Mouse (Mus musculus) cerebellum, adult (tissue): Measurements from ENCODE around the gene Uvrag.

Experiments used
- ATAC-seq: cut with Nextera tagmentation; 2 replicates; pipeline ENCODE4 v1.9.2; 2017; ENCODE audit warnings: mild to moderate bottlenecking, moderate library complexity, mixed read lengths; ENCODE audit not compliant: insufficient number of reproducible peaks, low FRiP score, low TSS enrichment

Gene Uvrag

DNA sequence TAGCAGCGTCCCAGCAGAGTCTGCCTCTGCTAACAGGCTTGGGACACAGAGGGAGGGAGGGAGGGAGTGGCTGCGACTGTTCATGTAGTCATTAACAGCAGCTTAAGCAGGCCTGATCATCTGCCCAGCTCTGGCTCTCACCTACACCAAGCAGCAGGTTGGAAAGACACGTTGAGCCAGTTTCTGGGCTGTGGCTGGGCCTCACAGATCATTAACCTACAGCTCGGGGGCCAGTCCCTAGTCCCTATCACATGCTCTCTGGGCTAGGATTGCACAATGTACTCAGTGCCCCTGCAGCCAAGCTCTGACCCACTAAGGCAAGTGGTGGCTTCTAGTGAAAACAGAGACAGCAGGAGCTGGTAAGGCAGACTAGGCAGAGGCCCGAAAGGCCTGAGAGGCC, 27.0 kb upstream of the Uvrag start:
- ATAC-seq, result no peak

DNA sequence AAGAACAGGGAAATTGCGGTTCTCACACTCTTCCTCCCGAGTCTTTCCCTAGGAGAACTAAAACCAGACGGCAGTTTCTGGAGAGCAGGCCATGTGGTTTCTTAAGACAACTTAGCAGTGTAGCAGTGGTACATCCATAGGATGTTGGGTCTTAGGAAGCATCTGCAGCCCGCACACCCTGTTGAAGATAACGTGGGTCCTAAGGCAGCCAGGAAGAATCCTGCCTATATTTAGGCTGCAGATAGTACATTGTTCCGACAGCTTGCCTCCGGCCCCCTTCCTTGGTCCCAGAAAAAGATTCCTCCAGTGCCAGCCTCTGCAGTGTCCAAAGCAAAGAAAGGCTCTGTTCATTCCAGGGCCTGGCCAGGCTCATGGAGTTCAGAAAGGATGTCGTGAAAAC, 25.2 kb upstream of the Uvrag start:
- ATAC-seq, result no peak

DNA sequence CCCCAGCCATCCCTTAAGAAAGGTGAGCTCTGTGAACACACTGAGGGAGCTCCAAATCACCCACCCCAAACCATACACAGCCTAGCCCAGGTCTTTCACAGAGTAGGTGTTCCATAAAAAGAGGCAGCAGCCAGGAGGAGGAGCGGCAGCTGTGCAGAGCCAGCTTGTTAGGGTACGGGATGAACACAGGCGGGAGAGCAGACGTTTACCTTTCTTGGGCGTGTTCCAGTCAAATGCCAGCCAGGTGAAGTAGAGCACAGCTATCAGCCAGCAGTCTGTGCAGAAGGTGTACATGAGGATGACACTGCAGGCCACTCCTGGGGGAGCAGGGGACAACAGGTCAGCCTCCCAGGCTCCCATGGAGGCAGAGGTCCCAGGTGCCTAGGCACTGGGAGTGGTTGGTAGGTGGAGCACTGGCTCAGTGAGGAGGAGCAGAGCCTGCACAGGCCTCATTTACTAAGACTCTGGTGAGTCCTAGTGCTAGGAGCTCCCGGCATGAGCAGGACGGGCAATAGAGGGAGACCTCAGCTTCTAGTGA, 24.0 kb upstream of the Uvrag start:
- no peak for ATAC-seq

DNA sequence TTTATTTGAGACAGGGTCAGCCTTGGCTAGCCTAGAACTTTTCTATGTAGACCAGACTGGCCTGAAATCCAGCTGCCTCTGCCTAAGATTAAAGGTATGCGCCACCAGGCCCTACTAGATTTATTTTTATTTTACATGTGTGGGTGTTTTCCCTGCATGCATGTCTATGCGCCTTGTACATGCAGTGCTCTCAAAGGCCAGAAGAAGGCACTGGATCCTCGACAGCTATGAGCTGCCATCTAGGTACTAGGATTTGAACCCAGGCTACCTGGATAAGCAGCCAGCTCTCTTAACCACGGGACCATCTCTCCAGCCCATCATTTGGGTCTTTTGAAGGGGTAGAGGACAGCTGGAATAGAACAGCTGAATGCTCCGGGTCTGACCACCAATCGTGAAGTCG, 21.5 kb upstream of the Uvrag start:
- ATAC-seq, result no peak

DNA sequence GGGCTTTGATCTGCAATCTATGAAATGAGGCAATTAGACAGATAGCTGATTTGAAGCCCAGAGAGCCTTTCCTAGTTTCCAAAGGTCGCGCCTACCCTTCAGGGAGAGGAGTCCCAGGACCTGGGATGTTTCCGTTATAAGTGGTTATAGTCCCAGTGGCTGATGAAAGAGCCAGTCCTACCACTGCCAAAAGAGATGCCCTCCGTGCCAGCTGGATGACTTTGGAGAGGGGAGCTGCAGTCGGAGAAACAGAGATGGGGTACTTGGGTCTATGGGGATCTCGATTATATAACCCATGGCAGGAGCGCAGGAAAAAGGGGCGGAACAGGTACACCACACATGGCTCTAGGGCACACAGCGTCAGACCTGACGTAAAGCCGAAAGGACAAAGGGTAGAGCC, 21.0 kb upstream of the Uvrag start:
- ATAC-seq, result no peak

DNA sequence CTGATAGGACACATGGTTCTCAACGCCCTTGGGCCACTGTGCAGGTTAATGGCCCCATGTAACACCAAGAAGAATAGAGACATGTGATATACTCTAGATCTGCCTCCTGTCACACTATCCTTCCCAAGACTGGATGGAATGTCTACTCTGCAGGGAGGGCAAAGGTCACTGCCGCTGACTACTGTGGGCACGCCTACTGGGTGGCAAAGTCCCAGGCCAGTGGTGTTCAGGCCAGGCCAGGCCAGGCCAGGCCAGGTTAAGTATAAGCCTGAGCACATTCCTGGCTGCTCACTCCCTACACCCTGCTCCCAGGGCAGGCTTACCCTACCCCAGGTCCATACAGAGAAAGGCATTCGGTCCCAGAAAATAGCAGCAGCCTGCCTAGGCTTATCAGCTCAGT, 20.6 kb upstream of the Uvrag start:
- no peak for ATAC-seq

DNA sequence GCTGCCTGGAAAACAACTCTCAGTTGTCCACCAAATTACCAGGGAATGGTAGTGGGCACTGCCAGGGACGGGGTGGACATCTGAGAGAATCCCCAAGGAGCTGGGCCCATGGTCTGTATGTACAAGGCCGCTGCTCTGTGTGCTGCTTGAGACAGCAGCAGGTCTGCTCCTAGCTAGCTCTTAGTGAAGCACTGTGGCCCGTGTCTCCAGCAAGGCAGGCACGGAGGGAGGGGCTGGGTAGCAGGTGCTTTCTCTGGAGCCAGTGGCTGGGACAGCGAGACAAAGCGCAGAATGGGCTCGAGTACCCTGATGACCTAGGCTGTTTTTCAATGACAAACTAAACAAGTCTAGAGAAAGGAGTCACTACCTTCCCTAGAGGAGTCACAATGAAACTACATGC, 20.1 kb upstream of the Uvrag start:
- no peak for ATAC-seq

DNA sequence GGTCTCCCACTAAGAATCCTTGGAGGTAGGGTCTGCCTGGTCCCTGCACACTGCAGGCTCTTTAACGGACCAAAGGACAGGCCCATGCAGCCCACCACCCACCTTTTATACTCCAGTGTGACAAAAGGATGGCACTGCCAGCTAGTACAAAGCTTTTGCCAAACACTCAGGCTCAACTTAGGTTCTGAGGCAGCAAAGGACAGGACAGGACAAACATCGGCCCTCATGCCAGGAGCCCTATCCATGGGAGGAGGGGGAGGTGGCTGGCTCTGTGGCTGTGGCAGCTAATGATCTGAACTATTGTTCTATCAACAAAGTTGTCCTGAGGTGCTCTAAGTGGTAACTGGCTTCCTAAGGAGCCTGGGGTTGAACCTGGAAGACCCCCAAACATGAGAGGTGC, 18.5 kb upstream of the Uvrag start:
- ATAC-seq, result no peak

DNA sequence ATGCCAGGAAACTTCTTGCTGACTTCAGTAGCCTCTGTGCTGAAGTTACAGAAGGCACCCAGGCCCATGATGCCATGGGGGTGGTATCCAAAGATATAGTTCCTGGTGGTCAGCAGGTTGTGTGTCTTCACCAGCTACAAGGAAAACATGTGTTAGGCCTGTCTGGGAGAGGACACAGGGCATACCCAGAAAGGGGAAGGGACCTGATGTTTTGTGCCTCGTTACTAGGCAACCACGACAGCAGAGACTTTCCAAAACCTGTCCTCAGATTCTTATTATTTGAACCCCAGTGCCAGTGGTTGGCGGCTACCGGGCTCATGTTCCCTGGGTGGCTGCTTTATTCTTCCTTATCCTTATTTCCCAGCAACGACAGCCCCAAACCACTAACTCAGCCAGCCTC, 18.0 kb upstream of the Uvrag start:
- ATAC-seq, result no peak

DNA sequence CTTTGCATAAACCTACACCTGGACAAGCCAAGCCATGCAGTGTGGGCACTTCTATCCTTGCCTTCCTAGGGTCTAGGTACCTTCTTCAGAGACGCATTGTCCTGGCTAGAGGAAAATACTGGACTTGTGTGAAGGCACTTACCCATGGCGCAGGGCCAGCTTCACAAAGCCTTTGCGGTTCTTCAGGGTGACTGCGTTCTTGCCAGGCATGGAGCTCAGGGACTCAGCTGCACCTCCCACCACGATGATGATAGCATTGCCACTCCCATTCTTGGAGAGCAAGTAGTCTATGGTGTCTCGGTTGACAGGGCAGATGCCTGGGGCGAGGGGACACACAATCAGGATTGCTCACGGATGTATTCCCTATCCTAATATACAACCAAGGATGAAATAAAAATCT, 17.1 kb upstream of the Uvrag start:
- ATAC-seq, result no peak

DNA sequence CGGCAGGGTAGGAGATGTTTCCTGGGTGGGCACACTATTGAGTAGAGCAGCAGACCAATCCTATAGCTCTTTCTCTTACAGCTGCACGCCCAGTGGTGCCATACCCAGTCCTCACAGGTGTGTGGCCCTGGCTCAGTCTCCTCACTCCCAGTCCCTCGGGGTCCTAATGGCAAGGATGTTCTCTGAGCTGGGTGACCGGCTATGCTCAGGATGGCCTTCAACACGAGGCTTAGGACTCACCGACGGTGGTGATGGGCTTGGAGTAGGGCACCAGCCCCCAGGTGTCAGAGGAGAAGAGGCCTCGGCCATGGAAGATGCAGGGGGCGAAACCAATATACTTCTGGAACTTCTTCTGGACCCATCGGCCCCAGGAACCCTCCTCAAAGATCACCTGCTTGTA, 15.8 kb upstream of the Uvrag start:
- ATAC-seq, result no peak

DNA sequence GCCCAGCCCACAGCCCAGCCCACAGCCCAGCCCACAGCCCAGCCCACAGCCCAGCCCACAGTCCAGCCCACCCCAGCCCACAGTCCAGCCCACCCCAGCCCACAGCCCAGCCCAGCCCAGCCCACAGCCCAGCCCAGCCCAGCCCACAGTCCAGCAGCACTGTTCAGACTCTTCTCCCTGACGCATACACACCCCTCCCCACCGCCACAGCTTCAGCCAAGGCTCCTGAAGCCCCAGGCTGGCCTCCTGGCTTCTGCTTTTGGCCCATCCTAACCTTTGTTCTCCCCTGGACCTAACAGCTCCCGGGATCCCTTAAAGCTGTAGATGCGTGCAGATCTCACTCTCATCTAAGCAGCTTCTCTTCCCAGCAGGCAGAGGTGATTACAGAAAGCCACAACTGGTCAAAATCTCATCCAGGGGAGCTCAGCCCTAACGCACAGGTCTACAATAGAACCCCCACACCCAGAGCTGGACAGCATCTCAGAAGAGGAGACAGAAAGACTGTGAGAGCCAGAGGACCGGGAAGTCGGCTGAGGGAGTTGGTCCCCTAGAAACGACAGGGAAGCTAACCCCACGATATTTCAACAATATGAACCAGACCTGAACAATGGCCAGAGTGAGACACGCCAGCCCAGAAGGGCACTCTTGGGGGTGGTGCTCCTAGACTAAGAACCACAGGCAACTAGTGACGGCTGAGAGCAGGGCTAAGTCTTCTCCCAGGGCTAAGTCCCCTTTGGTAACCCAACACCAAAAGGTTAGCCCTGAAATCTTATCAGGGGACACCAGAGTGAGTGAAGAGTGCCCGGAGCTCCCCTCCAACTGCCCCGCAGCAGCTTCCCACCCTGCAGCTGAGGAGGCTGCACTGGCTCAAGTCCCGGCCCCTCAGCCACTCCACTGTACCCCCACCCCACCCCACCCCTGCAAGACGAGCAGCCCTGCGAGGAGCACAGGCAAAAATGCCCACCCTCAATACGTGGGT, 14.7 kb upstream of the Uvrag start:
- ATAC-seq, result no peak

DNA sequence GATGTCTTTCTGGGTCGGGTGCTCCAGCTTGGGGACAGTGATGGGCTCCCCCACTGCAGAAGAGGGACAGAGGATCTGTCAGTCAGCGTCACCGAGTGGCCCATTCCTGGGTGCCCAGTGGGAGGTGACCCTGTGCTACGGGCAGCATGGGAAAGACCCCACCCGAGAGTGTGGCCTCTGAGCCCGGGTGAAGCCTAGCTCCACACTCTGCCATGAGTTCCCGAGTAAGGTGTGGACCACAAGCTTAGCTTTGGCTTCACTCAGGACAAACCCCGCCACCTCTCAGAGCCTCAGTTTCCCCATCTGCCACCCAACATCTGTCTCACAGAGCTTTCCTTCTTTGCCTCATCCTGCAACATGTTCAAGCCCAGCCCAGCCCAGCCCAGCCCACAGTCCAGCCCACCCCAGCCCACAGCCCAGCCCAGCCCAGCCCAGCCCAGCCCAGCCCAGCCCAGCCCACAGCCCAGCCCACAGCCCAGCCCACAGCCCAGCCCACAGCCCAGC, 13.8 kb upstream of the Uvrag start:
- no peak for ATAC-seq

DNA sequence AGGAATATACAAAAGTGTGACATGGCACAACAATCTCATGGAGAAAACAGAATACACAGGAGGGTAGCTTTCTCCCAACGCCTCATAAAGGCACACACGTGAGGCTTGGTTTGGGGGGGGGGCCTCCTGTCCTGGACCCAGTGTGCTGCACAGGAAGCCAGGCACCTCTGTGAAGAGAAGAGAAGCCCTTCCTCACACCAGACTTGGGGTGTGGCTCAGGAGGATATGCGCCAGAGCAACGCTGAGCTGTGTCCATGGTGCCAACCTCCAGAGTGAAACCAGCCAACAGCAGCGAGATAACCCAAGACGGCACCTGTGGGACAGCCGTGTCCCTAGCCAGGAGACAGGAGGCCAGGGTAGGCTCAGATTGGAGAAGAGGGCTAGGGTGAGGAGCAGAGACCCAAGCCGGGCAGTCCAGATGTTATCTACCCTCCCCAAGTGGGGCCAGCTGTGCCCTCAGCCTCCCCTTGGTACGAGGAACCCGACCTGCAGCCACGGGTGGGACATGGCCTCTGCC, 12.8 kb upstream of the Uvrag start:
- no peak for ATAC-seq

DNA sequence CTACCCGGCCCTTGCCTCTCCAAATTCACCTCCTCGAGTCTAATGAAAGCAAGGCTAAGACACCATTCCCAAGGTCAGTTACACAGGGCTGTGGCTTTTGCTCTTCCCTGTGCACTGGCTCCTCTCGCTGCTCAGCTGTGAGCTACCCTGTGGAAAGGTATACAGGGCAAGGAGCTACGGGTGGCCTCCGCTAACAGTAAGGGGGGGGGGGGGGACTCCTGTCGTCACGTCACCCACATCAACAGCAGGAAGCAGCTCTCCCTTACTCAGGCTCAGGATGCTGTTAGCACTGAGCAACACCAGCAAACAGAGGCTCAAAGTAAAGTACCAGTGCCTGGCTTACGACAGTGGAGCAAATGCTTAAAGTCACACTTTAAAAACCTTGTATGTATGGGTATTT, 11.8 kb upstream of the Uvrag start:
- no peak for ATAC-seq

DNA sequence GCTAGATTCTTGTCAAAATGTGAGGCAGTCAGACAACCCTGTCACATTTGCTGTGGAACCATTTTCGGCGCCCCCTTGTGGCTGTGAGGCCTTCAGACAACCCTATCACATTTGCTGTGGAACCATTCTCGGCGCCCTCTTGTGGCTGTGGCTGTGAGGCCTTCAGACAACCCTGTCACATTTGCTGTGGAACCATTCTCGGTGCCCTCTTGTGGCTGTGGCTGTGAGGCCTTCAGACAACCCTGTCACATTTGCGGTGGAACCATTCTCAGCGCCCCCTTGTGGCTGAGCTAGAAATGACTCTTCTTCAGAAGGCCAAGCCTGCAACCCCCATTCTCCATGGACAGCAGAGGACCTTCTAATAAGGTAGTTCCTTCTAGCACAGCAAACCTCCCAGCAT, 10.4 kb upstream of the Uvrag start:
- ATAC-seq, result peak; percentile 99

DNA sequence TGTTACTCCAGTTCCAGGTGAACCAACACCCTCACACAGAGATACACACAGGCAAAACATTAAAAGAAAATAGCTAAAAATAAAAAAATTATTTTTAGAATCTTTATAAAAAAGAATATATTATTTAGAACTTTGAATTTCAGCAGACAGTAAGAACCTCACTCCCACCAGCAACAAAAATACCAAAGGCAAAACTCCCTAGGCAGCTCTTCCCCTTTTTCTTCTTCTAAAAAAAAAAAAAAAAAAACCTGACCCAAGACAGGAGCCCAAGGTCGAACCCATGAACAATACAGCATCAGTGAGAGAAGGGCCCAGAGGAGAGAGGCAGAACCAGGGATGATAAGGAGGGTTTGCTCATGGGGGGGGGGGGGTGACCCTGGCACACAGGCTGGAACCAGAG, 8.1 kb upstream of the Uvrag start:
- ATAC-seq, result no peak

DNA sequence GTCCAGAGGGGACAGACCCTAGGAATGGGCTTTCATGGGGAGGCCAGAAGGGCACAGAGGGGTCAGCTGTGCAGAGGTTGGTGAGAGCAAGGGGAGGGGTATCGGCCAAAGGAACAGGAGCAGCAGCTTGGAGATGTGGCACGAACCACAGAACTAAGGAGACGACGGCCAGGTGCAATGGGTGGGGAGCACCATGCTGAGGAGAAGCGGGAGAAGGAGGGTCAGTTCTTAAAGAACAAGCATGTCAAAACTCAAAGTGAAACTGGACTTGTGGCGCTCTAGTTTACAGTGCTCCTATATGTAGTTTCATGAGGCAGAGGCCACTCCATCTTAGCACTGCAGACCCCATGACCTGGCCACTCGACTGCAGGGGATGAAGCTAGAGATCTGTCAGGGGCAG, 6.6 kb upstream of the Uvrag start:
- no peak for ATAC-seq

DNA sequence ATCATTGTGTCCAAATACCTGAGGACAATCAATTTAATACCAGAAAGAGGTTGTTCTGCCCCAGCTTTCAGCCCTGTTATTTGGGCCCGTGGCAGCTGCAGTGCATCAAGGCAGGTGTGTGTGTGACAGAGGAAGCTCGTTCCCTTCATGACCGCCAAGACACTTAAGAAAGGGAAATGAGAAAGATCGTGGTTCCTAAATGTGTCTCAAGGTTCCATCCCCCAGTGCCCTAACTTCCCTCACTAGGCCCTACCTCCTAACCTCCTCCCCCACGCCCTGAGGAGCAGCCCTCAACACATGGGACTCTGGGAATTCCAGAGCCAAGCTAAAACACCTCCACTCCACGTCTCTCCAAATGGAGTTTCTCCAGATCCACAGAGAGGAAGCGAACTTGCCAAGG, 6.0 kb upstream of the Uvrag start:
- no peak for ATAC-seq

DNA sequence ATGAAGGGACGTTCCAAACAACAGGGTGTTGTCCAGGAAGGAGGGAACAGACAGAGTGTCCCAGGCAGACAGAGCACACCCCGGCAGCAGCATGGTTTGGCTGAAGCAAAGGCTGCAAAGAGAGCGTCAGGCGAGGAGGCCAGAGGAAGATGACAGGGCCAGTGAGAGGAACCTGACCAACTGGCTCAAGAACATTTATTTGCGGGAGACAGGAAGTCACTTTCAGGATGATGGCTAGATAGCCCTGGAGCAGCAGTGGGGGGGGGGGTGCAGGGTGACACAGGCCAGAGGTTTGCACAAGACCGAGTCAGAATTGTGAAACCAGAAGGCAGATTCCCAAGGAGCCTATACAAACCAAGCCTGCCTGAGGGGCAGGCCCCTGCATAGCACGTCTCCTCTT, 5.1 kb upstream of the Uvrag start:
- no peak for ATAC-seq

DNA sequence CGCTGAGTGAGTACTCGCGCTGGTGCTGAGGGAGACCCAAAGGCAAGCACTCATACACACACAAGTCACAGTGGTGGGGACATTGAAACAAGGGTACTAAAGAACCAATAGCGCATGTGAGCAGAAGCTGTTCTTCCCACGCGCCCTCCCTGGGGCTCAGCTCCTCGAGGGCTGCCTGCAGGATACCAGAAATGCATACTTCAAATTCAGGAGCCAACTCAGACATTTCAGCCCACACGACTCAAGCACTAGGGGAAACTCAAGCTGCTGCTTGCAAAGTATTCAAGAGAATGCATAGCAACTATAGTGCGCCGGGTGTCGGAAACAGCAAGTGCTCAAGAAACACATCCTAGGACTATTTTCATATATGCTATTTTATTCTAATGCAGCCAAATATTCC, 3.7 kb upstream of the Uvrag start:
- no peak for ATAC-seq

DNA sequence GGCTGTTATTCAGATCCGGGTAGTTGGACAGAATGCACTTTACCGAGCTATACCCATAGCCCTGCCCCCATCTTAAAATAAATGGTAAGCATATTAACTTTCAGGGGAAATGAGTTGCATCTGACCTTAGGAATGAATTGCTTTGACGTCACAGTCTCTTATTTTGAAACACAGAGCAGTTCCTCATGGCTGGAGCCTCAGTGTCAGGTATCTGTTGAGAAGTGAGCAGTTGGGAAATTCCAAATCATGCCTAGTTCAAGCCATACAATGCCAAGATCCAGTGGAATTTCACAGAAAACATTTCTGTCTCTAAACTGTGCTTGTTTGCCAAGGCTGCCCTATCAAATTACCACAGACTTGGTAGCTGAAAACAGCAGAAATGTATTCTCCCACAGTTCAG, 2.3 kb upstream of the Uvrag start:
- ATAC-seq, result no peak
